Mouse (Mus musculus): Measurements from ENCODE around the gene Pitpnc1.

- TF ChIP-seq CTCF (IDR thresholded peaks at IDR 0.05; ENCODE audit: low read depth): no peak
- no peak for TF ChIP-seq EP300 (IDR thresholded peaks at IDR 0.05; ENCODE audit: low read depth)
Measured at GRCm38 (mm10) chr11:107201773-107202172, 268.7 kb downstream of the Pitpnc1 start.
